Mouse (Mus musculus) layer of hippocampus, postnatal 25 days (tissue): Measurements from ENCODE around the gene Kdelc2. TPM values are rescaled to one million over a fixed set of nuclear protein-coding genes. Genes with fewer than 3 reads are reported as not detected.

Source experiments
- DNase-seq, 2 experiments: peaks; one replicate each; pipeline ENCODE4 v3.0.0; 2022; ENCODE audit warnings: mixed read lengths in 2 of 2, low spot score in 1 of 2; ENCODE audit errors: extremely low spot score in 1 of 2
- total RNA-seq, 2 experiments: library from RNA; stranded (reverse); gene quantifications; 2 replicates each; pipeline ENCODE4 v1.2.3; 2021

The Kdelc2 gene
- total RNA-seq, 2 experiments from 2014 or later: 4.5 to 5.2 TPM

DNA sequence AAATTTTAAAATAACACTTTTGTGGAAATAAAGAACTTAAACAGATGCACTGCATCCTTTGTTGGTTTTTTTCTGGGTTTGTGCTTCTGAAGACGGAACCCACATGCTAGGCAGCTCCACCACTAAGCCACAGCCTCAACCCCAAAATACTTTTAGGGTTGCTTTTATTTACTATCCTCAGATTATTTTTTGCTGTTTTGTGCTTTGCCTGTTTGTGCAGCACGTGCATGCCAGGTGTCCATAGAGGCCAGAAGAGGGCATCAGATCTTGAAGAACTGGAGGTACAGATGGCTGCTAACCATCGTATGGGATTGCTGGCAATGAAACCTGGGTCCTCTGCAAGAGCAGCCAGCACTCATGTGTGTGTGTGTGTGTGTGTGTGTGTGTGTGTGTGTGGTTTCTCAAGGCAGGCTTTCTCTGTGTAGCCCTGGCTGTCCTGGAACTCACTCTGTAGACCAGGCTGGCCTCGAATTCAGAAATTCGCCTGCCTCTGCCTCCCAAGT, 2.7 kb upstream of the Kdelc2 start:
- DNase-seq: no peak

DNA sequence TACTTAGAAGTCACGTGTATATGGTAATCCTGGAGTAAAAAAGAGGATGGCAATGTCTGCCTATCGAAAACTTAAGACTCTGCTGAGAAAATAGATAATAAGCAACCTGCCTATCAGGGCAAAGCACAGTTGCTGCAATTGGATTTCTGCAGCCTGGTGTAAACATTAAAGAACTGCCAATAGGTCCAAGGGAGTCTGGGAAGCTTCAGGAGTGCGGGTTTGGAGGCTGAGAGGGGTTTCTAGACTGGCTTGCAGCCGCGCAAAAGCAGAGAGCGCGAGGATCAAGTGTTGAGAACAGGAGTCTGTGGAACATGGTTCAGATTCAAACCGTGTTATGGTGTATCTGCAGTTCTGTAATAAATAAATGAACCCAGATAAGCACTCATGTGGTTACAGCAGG, 1.0 kb downstream of the Kdelc2 start:
- no peak for DNase-seq

- DNase-seq: no peak
Measured at GRCm38 (mm10) chr9:53387431-53387830, 3.6 kb downstream of the Kdelc2 start.

DNA sequence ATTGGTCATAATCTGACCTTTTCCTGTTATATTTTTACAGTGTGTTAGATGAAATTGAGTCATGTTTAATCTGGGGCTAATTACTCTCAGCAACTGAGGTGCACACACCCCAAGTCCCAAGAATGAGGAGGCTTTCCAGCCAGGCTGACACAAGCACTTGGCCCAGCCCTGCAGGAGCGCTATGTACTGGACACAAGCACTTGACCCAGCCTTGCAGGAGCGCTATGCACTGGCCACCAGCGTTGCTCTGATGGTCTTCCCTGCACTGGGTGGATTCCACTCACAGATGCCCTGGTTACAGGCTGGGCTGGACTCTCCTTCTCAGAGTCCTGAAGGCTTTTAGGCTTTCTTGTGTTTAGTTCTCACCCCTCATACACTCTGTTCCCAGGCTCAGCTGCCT, 5.3 kb downstream of the Kdelc2 start:
- no peak for DNase-seq

DNA sequence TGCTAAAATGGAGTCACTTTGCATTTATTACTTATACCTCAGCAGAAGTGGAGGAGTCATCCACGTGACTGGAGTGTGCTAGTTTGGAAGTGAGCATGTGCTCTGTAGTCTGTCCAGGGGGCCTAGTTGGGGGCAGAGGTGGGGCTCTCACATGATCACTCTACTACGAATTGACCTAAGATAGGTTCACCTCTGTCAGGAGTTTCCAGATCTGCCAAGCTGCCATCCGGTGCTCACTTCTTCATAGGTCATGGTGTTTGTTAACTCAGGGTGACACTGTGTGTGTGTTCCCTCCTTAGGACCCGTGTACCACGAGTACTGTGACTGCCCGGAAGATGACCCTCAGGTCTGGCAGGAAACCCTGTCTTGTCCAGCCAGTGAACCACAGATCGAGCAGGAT, 6.3 kb downstream of the Kdelc2 start:
- DNase-seq: no peak

DNA sequence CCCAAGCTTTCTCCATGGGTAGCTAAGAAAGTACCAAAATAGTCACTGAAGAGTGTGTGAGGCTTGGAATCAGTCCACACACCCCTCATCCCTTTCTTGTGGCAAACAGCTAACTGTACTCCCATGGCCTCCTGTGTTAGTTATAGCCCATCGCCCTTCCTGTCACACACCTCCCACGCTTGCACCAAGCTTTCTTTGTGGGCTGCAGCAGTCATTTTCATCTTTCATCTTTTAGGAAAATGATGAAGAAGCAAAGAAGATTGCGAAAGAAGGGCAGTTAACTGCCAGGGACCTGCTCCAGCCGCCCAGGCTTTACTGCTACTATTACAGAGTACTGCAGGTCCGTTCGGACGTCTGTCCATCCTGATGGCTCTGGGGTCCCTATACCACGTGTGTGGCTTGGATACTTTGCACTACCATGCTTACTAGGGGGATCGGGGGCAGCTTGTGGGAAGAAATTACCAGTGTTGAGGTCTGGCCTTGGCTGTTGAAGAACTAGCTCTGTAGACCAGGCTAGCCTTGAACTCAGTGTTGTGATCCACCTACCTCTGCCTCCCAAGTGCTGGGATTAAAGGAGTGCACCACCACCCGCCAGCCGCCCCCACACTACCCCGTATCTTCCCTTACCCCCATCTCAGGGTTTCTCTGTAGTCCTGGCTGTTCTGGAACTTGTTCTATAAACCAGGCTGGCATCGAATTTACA, 14.0 kb downstream of the Kdelc2 start:
- DNase-seq: no peak

- DNase-seq: peak; percentile 29 to 76
Measured at GRCm38 (mm10) chr9:53398388-53398700, 14.5 kb downstream of the Kdelc2 start.

GRCm38 (mm10) chr9:53399537-53399936, 15.7 kb downstream of the Kdelc2 start:
- DNase-seq: no peak

GRCm38 (mm10) chr9:53400696-53401095, 16.9 kb downstream of the Kdelc2 start:
- DNase-seq: no peak

DNA sequence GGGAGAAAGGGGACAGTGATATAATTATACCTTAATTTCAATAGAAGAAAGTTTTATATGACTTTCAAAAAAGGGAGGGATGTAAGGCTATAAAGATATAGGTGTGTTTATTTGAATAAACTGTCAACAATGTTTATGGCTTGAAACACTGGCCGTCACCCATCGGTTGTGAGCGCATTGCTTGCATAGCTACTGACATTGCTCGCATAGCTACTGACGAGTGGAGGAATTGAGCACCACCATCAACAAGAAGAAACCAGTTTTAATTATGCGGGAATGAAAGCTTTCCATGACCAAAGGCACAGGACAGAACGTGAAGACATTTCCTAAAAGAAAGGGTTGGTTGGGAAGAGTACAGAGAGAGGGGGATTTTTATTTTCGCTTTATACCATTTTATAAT, 17.3 kb downstream of the Kdelc2 start:
- no peak for DNase-seq

- no peak for DNase-seq
Measured at GRCm38 (mm10) chr9:53402291-53402711, 18.5 kb downstream of the Kdelc2 start, which contains the start of gene 4930550C14Rik. TSS of gene 4930550C14Rik (plus strand) at chr9:53402325.

DNA sequence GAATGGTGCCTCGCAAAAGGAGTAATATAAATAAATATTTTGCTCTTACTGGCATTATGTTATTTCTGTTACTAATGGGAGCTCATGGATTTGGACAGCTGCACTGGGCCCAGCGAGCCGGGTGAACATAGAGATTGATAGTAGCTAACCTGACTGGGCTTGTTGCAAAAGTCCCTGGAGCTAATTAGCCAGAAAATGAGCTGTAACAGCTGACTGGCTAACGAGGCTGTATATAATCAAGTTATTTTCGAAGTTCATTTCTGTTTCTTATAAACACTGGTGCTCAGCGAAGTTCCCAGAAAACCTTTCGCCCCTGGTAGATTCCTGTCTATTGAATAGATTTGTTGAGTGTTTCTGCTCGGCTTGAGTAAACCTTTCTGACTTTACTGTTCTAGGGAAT, 19.2 kb downstream of the Kdelc2 start:
- DNase-seq: no peak

- DNase-seq: no peak
Measured at GRCm38 (mm10) chr9:53404050-53404752, 20.4 kb downstream of the Kdelc2 start.

- DNase-seq: peak; percentile 23 to 55
Measured at GRCm38 (mm10) chr9:53404753-53405722, 21.2 kb downstream of the Kdelc2 start.

GRCm38 (mm10) chr9:53408548-53408947, 24.7 kb downstream of the Kdelc2 start:
- DNase-seq: no peak

DNA sequence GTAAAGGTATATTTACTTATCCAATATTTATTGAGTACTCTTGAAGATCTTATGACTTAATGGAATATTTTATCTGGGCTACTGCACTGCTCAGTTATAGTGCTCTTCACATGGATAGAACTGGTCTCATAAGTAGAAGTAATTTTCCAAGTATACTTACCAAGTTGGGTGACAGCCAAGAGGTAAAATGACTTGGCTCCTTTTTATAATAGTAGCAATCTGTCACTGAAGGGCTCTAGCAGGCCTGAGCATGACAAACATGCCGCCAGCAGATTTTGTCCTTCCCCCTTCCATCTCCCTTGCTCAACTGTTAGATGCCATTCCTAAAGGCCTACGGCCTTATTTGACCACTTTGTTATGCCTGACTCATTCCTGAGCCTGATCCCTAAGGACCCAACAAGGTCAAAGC, 25.1 kb downstream of the Kdelc2 start:
- no peak for DNase-seq

DNA sequence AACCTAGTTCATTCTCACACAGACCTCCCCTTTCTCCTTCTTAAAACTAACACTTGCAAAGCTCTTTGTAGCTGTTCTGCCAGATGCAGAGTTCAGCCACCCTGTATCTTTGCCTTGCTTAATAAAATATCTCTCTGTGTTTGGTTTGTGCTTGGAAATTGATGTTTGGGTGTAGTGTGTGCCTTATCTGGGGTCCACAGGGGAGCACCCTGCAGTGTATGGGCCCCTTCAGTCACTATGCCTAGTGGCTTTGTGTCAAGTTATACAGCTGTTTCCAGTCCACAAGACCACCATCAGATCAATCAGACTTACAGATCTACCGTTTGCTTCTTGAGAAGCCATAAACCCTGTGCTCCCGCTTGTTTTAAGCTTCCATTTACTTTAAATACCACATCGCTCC, 25.6 kb downstream of the Kdelc2 start:
- no peak for DNase-seq

GRCm38 (mm10) chr9:53422133-53422896, 38.5 kb downstream of the Kdelc2 start:
- no peak for DNase-seq

DNA sequence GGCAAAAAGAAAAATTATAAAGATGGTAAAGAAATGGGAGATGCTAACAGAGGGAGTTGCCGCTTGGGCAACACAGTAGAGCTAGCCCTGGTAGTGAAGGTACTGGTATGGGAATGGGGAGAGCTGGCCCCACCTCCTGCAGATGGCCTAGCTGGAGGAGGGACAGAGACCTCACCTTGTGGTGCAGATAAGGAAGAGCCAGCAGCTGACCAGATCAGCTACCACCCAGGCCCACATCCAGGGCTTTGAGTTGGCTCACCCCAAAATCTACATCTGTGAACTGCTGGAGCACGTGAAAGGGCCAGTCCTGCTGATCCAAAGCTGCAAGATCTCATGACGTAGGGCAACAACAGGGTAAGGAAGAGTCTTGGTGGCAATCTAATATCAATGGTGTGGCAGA, 42.9 kb downstream of the Kdelc2 start:
- DNase-seq: no peak

DNA sequence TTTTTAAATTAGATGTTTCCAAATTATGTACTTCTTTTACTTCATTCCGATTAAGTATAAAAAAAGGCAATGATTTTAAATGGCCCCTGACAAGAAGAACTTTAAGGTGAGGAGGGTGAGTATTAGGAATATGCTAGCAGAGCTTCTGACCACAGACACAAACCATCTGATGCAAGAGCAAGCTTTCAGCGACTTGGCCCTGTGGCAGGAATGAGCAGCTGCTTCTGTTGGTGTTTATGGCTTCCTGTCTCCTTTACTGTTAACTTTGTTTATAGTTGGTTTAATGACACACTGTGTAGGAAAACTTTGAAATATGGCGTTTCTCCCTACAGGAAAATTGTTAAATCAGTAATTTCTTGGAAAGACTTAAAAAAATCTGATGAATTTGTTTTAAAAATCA, 43.8 kb downstream of the Kdelc2 start:
- no peak for DNase-seq
